Mouse (Mus musculus): ENCODE results near the gene Pdzd8. TPM values are rescaled to one million over a fixed set of nuclear protein-coding genes. Genes with fewer than 3 reads are reported as not detected.

Gene Pdzd8
- polyA plus RNA-seq, 1 experiment from 2014 or later = 16.8 TPM

GRCm38 (mm10) chr19:59372928-59373327, 27.3 kb upstream of the Pdzd8 start:
- Histone ChIP-seq H3K4me3 (replicated peaks) (no peak overlapping the region), H3K4me1 (replicated peaks) (no peaks in the 10 kb centered on the region), H3K4me2 (no peak overlapping the region), H3K27ac (no peak overlapping the region), H3K36me3 (no peaks in the 10 kb centered on the region), H3K27me3 (no peaks in the 10 kb centered on the region), H3K9me3 (peaks cover 8% of the 10 kb centered on the region; the same call in 1 of the 2 replicates), H3K9ac (replicated peaks) (no peak overlapping the region)
- WGBS = 81% methylated on average over 4 of the region's 4 CpGs
- ATAC-seq (ENCODE audit: insufficient number of reproducible peaks, insufficient read depth, low FRiP score, low TSS enrichment, low read depth) = no peak

GRCm38 (mm10) chr19:59371016-59371415, 25.4 kb upstream of the Pdzd8 start:
- no peaks in the 10 kb centered on the region for H3K36me3 ChIP-seq
- H3K4me1 ChIP-seq (replicated peaks) = no peaks in the 10 kb centered on the region
- H3K9ac ChIP-seq (replicated peaks) = no peak overlapping the region
- no peak overlapping the region for H3K27ac ChIP-seq
- no peaks in the 10 kb centered on the region for H3K27me3 ChIP-seq
- no peak overlapping the region for H3K4me2 ChIP-seq
- WGBS = 82% methylated on average over 4 of the region's 4 CpGs
- peaks cover 6% of the 10 kb centered on the region; the same call in 1 of the 2 replicates for H3K9me3 ChIP-seq
- no peak overlapping the region for H3K4me3 ChIP-seq (replicated peaks)
- ATAC-seq (ENCODE audit: insufficient number of reproducible peaks, insufficient read depth, low FRiP score, low TSS enrichment, low read depth) = no peak

GRCm38 (mm10) chr19:59367892-59368291, 22.3 kb upstream of the Pdzd8 start:
- 81% methylated on average over 4 of the region's 4 CpGs for WGBS

GRCm38 (mm10) chr19:59366724-59367123, 21.1 kb upstream of the Pdzd8 start:
- H3K27me3 ChIP-seq = no peaks in the 10 kb centered on the region
- no peak overlapping the region for H3K4me2 ChIP-seq
- no peaks in the 10 kb centered on the region for H3K36me3 ChIP-seq
- H3K9ac ChIP-seq (replicated peaks) = no peak overlapping the region
- WGBS = 81% methylated on average over 3 of the region's 3 CpGs
- no peak overlapping the region for H3K4me3 ChIP-seq (replicated peaks)
- no peaks in the 10 kb centered on the region for H3K9me3 ChIP-seq
- no peak for ATAC-seq (ENCODE audit: insufficient number of reproducible peaks, insufficient read depth, low FRiP score, low TSS enrichment, low read depth)
- no peak overlapping the region for H3K27ac ChIP-seq
- no peaks in the 10 kb centered on the region for H3K4me1 ChIP-seq (replicated peaks)

More at GRCm38 (mm10) chr19:59367892-59368291, 22.3 kb upstream of the Pdzd8 start:
- Histone ChIP-seq H3K36me3 (no peaks in the 10 kb centered on the region), H3K4me1 (replicated peaks) (no peaks in the 10 kb centered on the region), H3K9me3 (no peaks in the 10 kb centered on the region), H3K9ac (replicated peaks) (no peak overlapping the region), H3K27ac (no peak overlapping the region), H3K4me2 (no peak overlapping the region), H3K4me3 (replicated peaks) (no peak overlapping the region), H3K27me3 (no peaks in the 10 kb centered on the region)
- ATAC-seq (ENCODE audit: insufficient number of reproducible peaks, insufficient read depth, low FRiP score, low TSS enrichment, low read depth) = no peak

DNA sequence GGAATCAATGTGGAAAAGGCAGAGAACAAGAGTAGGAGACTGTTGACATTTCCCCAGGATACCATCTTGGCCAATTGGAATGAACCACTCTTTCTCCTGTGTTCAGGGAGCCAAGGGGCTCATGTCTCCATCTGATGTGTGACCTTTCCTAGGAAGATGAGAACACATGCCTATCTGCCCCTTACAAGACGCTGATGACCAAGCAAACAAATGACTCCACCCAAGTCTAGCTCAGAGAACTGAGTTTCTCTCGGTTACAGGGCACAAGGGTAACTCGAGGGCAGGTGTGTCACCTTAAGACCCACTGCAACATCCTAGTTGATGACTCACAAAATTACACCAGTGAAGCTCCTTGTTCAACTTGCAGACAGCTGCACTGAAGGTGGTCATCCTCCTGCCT, 18.1 kb upstream of the Pdzd8 start:
- no peaks in the 10 kb centered on the region for H3K4me1 ChIP-seq (replicated peaks)
- H3K27ac ChIP-seq = no peak overlapping the region
- WGBS = 86% methylated on average over 3 of the region's 3 CpGs
- H3K4me2 ChIP-seq = no peak overlapping the region
- H3K9me3 ChIP-seq = no peaks in the 10 kb centered on the region
- H3K36me3 ChIP-seq = no peaks in the 10 kb centered on the region
- H3K27me3 ChIP-seq = no peaks in the 10 kb centered on the region
- H3K9ac ChIP-seq (replicated peaks) = no peak overlapping the region
- no peak for ATAC-seq (ENCODE audit: insufficient number of reproducible peaks, insufficient read depth, low FRiP score, low TSS enrichment, low read depth)
- H3K4me3 ChIP-seq (replicated peaks) = no peak overlapping the region

- H3K4me1 ChIP-seq (replicated peaks) = no peaks in the 10 kb centered on the region
- ATAC-seq (ENCODE audit: insufficient number of reproducible peaks, insufficient read depth, low FRiP score, low TSS enrichment, low read depth) = no peak
- 69% methylated on average over 6 of the region's 6 CpGs for WGBS
- H3K4me2 ChIP-seq = no peak overlapping the region
- no peak overlapping the region for H3K4me3 ChIP-seq (replicated peaks)
- H3K27ac ChIP-seq = no peak overlapping the region
- no peaks in the 10 kb centered on the region for H3K27me3 ChIP-seq
- H3K36me3 ChIP-seq = no peaks in the 10 kb centered on the region
- H3K9me3 ChIP-seq = no peaks in the 10 kb centered on the region
- no peak overlapping the region for H3K9ac ChIP-seq (replicated peaks)
Measured at GRCm38 (mm10) chr19:59362646-59363045, 17.1 kb upstream of the Pdzd8 start.

- H3K9ac ChIP-seq (replicated peaks) = no peak overlapping the region
- WGBS = 83% methylated on average over 2 of the region's 2 CpGs
- H3K27me3 ChIP-seq = no peaks in the 10 kb centered on the region
- no peaks in the 10 kb centered on the region for H3K4me1 ChIP-seq (replicated peaks)
- H3K27ac ChIP-seq = no peak overlapping the region
- H3K4me2 ChIP-seq = no peak overlapping the region
- no peak overlapping the region for H3K4me3 ChIP-seq (replicated peaks)
- no peaks in the 10 kb centered on the region for H3K9me3 ChIP-seq
- no peaks in the 10 kb centered on the region for H3K36me3 ChIP-seq
- no peak for ATAC-seq (ENCODE audit: insufficient number of reproducible peaks, insufficient read depth, low FRiP score, low TSS enrichment, low read depth)
Measured at GRCm38 (mm10) chr19:59360486-59360896, 14.9 kb upstream of the Pdzd8 start.

DNA sequence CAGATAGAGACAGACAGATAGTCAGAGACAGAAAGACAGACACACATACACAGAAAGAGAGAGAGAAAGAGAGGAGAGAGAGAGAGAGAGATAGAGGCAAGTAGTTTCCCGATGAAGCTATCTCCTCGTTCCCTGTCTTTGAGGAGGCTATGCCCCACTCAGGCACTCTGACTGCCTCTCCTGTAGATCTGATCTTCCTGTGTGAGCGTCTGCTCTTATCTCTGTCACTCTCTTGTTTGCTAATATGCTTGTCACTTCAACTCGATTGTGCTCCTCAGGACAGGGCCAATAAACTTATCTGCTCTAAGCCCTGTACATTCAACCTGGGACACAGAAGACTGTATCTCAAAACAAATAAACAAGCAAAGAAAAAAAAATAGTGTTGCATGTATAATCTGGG, 13.6 kb upstream of the Pdzd8 start:
- H3K4me2 ChIP-seq = no peak overlapping the region
- 55% methylated on average over 4 of the region's 4 CpGs for WGBS
- no peaks in the 10 kb centered on the region for H3K27me3 ChIP-seq
- no peaks in the 10 kb centered on the region for H3K9me3 ChIP-seq
- no peak overlapping the region for H3K4me3 ChIP-seq (replicated peaks)
- no peak overlapping the region for H3K9ac ChIP-seq (replicated peaks)
- no peaks in the 10 kb centered on the region for H3K4me1 ChIP-seq (replicated peaks)
- no peak for ATAC-seq (ENCODE audit: insufficient number of reproducible peaks, insufficient read depth, low FRiP score, low TSS enrichment, low read depth)
- H3K27ac ChIP-seq = no peak overlapping the region
- H3K36me3 ChIP-seq = no peaks in the 10 kb centered on the region

GRCm38 (mm10) chr19:59357878-59358277, 12.3 kb upstream of the Pdzd8 start:
- Histone ChIP-seq H3K27me3 (no peaks in the 10 kb centered on the region), H3K9ac (replicated peaks) (no peak overlapping the region), H3K4me1 (replicated peaks) (no peaks in the 10 kb centered on the region), H3K4me2 (no peak overlapping the region), H3K36me3 (no peaks in the 10 kb centered on the region), H3K27ac (no peak overlapping the region), H3K9me3 (no peaks in the 10 kb centered on the region), H3K4me3 (replicated peaks) (no peak overlapping the region)
- no peak for ATAC-seq (ENCODE audit: insufficient number of reproducible peaks, insufficient read depth, low FRiP score, low TSS enrichment, low read depth)
- WGBS = 77% methylated on average over 4 of the region's 4 CpGs

DNA sequence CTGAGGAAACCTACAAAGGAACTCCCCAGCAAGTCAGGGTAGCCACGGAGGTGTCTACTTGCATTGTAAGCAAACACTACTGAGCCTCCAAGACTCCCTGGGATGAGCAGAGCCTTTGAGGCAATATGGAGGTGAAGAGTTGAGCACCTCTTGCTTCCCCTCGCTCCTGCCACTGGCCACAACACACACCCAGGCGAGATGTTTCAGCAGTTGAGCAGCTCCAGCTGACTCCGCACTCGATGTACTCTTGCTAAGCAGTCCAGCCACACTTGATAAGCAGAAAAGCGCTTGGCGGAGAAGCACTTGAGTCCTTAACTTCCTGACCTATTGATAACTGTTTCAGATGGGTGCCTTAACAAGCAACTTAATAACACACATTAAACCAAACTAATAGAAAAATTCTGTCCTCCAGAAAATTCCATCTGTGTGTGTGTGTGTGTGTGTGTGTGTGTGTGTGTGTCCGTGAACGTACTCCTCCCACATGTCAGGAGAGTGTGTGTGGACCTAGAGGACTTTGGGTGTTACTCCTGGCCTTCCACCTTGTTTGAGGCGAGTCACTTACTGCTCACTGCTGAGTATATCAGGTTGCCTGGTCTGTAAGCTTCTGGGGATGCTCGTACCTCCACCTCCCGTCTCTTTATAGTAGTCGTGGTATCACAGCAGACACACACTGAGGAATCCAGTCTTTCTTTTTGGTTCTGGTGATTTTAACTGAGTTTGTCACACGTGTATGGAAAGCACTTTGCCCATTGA, 11.4 kb upstream of the Pdzd8 start:
- Histone ChIP-seq H3K36me3 (no peaks in the 10 kb centered on the region), H3K27ac (no peak overlapping the region), H3K9ac (replicated peaks) (no peak overlapping the region), H3K4me3 (replicated peaks) (no peak overlapping the region), H3K4me2 (no peak overlapping the region), H3K9me3 (no peaks in the 10 kb centered on the region), H3K4me1 (replicated peaks) (no peaks in the 10 kb centered on the region; the same call in 1 of the 2 replicates), H3K27me3 (no peaks in the 10 kb centered on the region; the same call in 1 of the 2 replicates)
- no peak for ATAC-seq (ENCODE audit: insufficient number of reproducible peaks, insufficient read depth, low FRiP score, low TSS enrichment, low read depth)
- WGBS = 73% methylated on average over 14 of the region's 14 CpGs

DNA sequence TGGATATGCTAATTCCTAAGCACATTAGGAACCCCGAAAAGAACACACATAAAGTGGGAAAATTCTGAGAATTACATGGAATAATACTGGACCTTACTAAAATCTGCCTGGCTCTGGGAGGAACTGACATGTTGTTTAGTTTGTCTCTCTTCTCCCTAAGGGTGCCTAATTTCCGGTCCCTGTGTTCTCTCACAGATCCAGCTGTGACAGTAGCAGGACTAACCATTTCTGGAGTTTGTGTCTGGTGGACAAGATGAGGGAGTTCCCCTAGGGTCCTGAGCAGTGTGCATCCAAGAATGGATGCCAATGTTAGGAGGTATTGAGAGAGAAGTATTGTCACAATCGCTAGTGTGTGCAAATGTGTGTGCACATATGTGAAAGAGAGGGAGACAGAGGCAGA, 10.8 kb upstream of the Pdzd8 start:
- Histone ChIP-seq H3K4me2 (no peak overlapping the region), H3K4me1 (replicated peaks) (no peaks in the 10 kb centered on the region; the same call in 1 of the 2 replicates), H3K9ac (replicated peaks) (no peak overlapping the region), H3K27ac (no peak overlapping the region), H3K27me3 (no peaks in the 10 kb centered on the region; the same call in 1 of the 2 replicates), H3K4me3 (replicated peaks) (no peak overlapping the region), H3K36me3 (no peaks in the 10 kb centered on the region), H3K9me3 (no peaks in the 10 kb centered on the region)
- ATAC-seq (ENCODE audit: insufficient number of reproducible peaks, insufficient read depth, low FRiP score, low TSS enrichment, low read depth) = no peak
- WGBS = 89% methylated on average over 3 of the region's 3 CpGs

GRCm38 (mm10) chr19:59354906-59355305, 9.3 kb upstream of the Pdzd8 start:
- Histone ChIP-seq H3K27ac (no peak overlapping the region), H3K4me3 (replicated peaks) (no peak overlapping the region), H3K4me2 (no peak overlapping the region), H3K27me3 (no peaks in the 10 kb centered on the region; the same call in 1 of the 2 replicates), H3K9ac (replicated peaks) (no peak overlapping the region), H3K9me3 (no peaks in the 10 kb centered on the region), H3K36me3 (no peaks in the 10 kb centered on the region), H3K4me1 (replicated peaks) (no peaks in the 10 kb centered on the region; the same call in 1 of the 2 replicates)
- ATAC-seq (ENCODE audit: insufficient number of reproducible peaks, insufficient read depth, low FRiP score, low TSS enrichment, low read depth) = no peak
- 46% methylated on average over 2 of the region's 2 CpGs for WGBS

Data from limb, embryonic 12.5 days (tissue).